Mouse (Mus musculus) heart, embryonic 11.5 days (tissue): Measurements from ENCODE around the gene Synpo2. TPM values are rescaled to one million over a fixed set of nuclear protein-coding genes. Genes with fewer than 3 reads are reported as not detected.
A peak's percentile ranks its signal among the peaks of the same experiment; 100 is the strongest.

ENCODE experiments used
- ATAC-seq: fragments of 200-750 bp; cut with Nextera tagmentation; replicated peaks from 2 replicates; pipeline ENCODE4 v1.8.0; 2017; ENCODE audit warnings: moderate library complexity; ENCODE audit not compliant: insufficient number of reproducible peaks, low FRiP score, low TSS enrichment
- H3K27ac ChIP-seq: fragments of 300-500 bp; sonication (generic); 2 replicates; pipeline ENCODE4 v1.5.1; 2014; ENCODE audit warnings: mild to moderate bottlenecking, low read depth, low read length
- H3K27me3 ChIP-seq: fragments of 300-500 bp; sonication (generic); 2 replicates; pipeline ENCODE4 v1.6.1; 2014; ENCODE audit warnings: mild to moderate bottlenecking, low read length, mixed read lengths; ENCODE audit not compliant: control insufficient read depth, insufficient read depth
- H3K36me3 ChIP-seq: fragments of 300-500 bp; sonication (generic); 2 replicates; pipeline ENCODE4 v1.6.1; 2014; ENCODE audit warnings: mild to moderate bottlenecking, low read length, moderate library complexity, mixed read lengths; ENCODE audit not compliant: control insufficient read depth, insufficient read depth
- H3K4me1 ChIP-seq: fragments of 300-500 bp; sonication (generic); 2 replicates; pipeline ENCODE4 v1.6.1; 2014; ENCODE audit warnings: low read length; ENCODE audit not compliant: control insufficient read depth, insufficient read depth
- H3K4me2 ChIP-seq: fragments of 300-500 bp; sonication (generic); 2 replicates; pipeline ENCODE4 v1.6.1; 2014; ENCODE audit warnings: mild to moderate bottlenecking, moderate library complexity
- H3K4me3 ChIP-seq: fragments of 300-500 bp; sonication (generic); 2 replicates; pipeline ENCODE4 v1.5.1; 2014; ENCODE audit warnings: low read depth, low read length
- H3K9ac ChIP-seq: fragments of 300-500 bp; sonication (generic); 2 replicates; pipeline ENCODE4 v1.6.1; 2014; ENCODE audit warnings: mild to moderate bottlenecking, low read depth, low read length, moderate library complexity
- H3K9me3 ChIP-seq: fragments of 300-500 bp; sonication (generic); replicated peaks from 2 replicates; pipeline ENCODE4 v1.6.1; 2016; ENCODE audit warnings: low read length; ENCODE audit not compliant: control insufficient read depth
- WGBS: fragments of 180-500 bp; shearing (Covaris S2); extraction: QIAGEN DNeasy Blood & Tissue Kit; methylation state at CpG from one replicate; pipeline ENCODE4 v1.1.7; 2014; ENCODE audit not compliant: insufficient replicate concordance; 5-methylcytosine and 5-hydroxymethylcytosine counted together
- polyA plus RNA-seq: library from polyadenylated mRNA; unstranded; fragments of >200 nt; fragmentation: Nextera tagmentation; extraction: Ambion mirVana; gene quantifications from 2 replicates; pipeline ENCODE4 v1.2.1, GENCODE M21; 2014

Synpo2 gene
- polyA plus RNA-seq, 1 experiment from 2014 or later: 21.8 TPM

- no peak overlapping the region for H3K27ac ChIP-seq
- ATAC-seq: no peak
- H3K27me3 ChIP-seq: no peaks in the 10 kb centered on the region
- no peaks in the 10 kb centered on the region for H3K9me3 ChIP-seq
- H3K9ac ChIP-seq: no peak overlapping the region
- H3K4me1 ChIP-seq: no peaks in the 10 kb centered on the region
- no peak overlapping the region for H3K4me3 ChIP-seq
- no peaks in the 10 kb centered on the region for H3K36me3 ChIP-seq
- H3K4me2 ChIP-seq: no peak overlapping the region
Observed at GRCm38 (mm10) chr3:123191602-123192001, 44.3 kb downstream of the Synpo2 start.

GRCm38 (mm10) chr3:123190329-123190728, 45.6 kb downstream of the Synpo2 start:
- Histone ChIP-seq H3K9me3 (no peaks in the 10 kb centered on the region), H3K4me3 (no peak overlapping the region), H3K36me3 (no peaks in the 10 kb centered on the region), H3K27ac (no peak overlapping the region), H3K4me1 (no peaks in the 10 kb centered on the region), H3K4me2 (no peak overlapping the region), H3K27me3 (no peaks in the 10 kb centered on the region), H3K9ac (no peak overlapping the region)
- 0 out of 2 replicates have a peak, but pooled peaks have one; percentile 22 for ATAC-seq
- 51% methylated on average over 6 of the region's 6 CpGs for WGBS

- H3K27ac ChIP-seq: no peak overlapping the region
- no peak for ATAC-seq
- no peaks in the 10 kb centered on the region for H3K9me3 ChIP-seq
- no peaks in the 10 kb centered on the region for H3K36me3 ChIP-seq
- no peak overlapping the region for H3K9ac ChIP-seq
- WGBS: 65% methylated on average over 1 of the region's 1 CpGs
- H3K4me2 ChIP-seq: no peak overlapping the region
- H3K4me3 ChIP-seq: no peak overlapping the region
- no peaks in the 10 kb centered on the region for H3K27me3 ChIP-seq
- H3K4me1 ChIP-seq: no peaks in the 10 kb centered on the region
Observed at GRCm38 (mm10) chr3:123189826-123190225, 46.1 kb downstream of the Synpo2 start.

DNA sequence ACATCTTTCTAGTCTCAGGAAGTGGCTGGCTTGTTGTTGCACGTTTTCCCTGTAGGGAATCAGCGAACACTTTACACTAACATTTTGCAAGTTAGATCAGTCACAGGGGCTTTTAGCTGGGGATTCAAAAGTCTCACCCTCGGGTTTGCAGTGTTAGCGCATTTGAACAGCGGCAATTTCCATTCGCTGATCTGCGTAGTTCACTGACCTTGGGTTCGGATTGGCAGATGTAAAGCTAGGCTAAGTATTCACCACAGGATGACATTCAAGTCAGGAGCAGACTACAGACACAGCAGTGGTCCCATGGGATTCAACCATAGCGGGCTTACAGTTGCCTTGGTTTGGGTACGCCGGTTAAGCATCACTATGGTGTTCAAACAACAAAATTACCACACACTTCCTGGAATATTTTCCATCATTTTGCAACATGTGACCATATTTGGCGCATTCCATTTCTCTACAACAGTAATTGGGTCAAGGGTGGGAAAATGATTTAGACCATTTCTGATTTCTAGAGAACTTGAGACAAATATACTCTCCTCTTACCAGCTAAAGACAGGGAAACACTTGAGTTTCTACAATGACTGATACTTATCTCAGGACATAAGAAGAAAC, 47.2 kb downstream of the Synpo2 start:
- 86% methylated on average over 12 of the region's 12 CpGs for WGBS
- H3K9ac ChIP-seq: no peak overlapping the region
- H3K4me1 ChIP-seq: no peaks in the 10 kb centered on the region
- no peak for ATAC-seq
- H3K27me3 ChIP-seq: no peaks in the 10 kb centered on the region
- H3K27ac ChIP-seq: no peak overlapping the region
- no peaks in the 10 kb centered on the region for H3K36me3 ChIP-seq
- no peaks in the 10 kb centered on the region for H3K9me3 ChIP-seq
- H3K4me3 ChIP-seq: no peak overlapping the region
- no peak overlapping the region for H3K4me2 ChIP-seq

GRCm38 (mm10) chr3:123187370-123188124, 48.4 kb downstream of the Synpo2 start:
- ATAC-seq: no peak
- peak overlapping the region; percentile 29; the same call in 1 of the 2 replicates for H3K27ac ChIP-seq
- WGBS: 70% methylated on average over 15 of the region's 15 CpGs

GRCm38 (mm10) chr3:123185238-123185925, 50.6 kb downstream of the Synpo2 start:
- no peaks in the 10 kb centered on the region for H3K9me3 ChIP-seq
- WGBS: 90% methylated on average over 10 of the region's 10 CpGs
- no peaks in the 10 kb centered on the region for H3K27me3 ChIP-seq
- ATAC-seq: no peak
- H3K36me3 ChIP-seq: no peaks in the 10 kb centered on the region
- no peaks in the 10 kb centered on the region for H3K4me1 ChIP-seq
- H3K4me3 ChIP-seq: no peak overlapping the region
- no peak overlapping the region for H3K4me2 ChIP-seq
- no peak overlapping the region for H3K27ac ChIP-seq
- no peak overlapping the region for H3K9ac ChIP-seq

More at GRCm38 (mm10) chr3:123187370-123188124, 48.4 kb downstream of the Synpo2 start:
- H3K27me3 ChIP-seq: no peaks in the 10 kb centered on the region
- H3K36me3 ChIP-seq: no peaks in the 10 kb centered on the region
- no peak overlapping the region for H3K4me3 ChIP-seq
- no peaks in the 10 kb centered on the region for H3K4me1 ChIP-seq
- H3K4me2 ChIP-seq: no peak overlapping the region
- no peaks in the 10 kb centered on the region for H3K9me3 ChIP-seq
- H3K9ac ChIP-seq: peak overlapping the region; percentile 34; the same call in 1 of the 2 replicates

DNA sequence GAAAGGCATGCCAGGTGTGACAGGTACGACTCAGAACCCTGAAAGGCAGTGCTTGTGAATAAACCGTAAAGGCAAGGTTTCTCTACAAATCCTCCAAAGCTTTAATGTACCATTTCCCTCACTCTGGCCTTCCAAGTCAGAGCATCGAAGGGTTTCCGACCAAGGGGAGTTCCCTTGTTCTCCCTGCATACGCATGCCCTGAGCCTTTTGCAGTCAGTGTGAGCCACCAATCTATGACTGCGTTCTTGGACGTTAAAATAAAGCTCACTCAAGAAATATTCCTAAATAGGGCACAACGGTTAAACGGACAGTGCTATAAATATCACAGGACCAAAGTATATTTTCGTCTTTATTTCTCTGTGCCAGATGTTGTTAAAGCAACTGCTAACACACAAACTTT, 51.7 kb downstream of the Synpo2 start:
- Histone ChIP-seq H3K4me2 (no peak overlapping the region), H3K27ac (no peak overlapping the region), H3K4me1 (no peaks in the 10 kb centered on the region), H3K9ac (no peak overlapping the region), H3K36me3 (no peaks in the 10 kb centered on the region), H3K9me3 (no peaks in the 10 kb centered on the region), H3K27me3 (no peaks in the 10 kb centered on the region), H3K4me3 (no peak overlapping the region)
- no peak for ATAC-seq
- 71% methylated on average over 10 of the region's 10 CpGs for WGBS

DNA sequence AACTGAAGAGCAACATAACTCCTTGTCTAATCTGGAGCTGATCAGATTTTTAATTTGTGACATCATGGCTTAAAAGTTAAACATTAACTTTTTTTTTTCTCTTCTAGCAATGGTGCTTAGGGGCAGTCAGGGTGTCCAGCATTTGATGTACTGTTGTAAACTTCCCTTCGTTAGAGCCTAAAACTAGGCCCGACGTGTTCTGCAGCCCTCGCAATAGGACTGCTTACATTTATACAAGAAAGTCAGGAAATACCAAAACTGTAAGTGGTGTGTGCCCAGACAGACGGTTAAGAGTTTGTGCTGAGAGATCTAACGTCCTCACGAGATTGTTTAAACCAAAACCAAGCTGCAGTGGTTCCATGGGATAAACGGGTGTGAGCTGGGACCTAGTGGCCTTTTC, 56.4 kb downstream of the Synpo2 start:
- WGBS: 66% methylated on average over 8 of the region's 8 CpGs
- Histone ChIP-seq H3K27ac (no peak overlapping the region), H3K4me1 (no peaks in the 10 kb centered on the region; the same call in 1 of the 2 replicates), H3K9ac (no peak overlapping the region), H3K27me3 (no peaks in the 10 kb centered on the region), H3K4me2 (no peak overlapping the region), H3K9me3 (no peaks in the 10 kb centered on the region), H3K36me3 (no peaks in the 10 kb centered on the region), H3K4me3 (no peak overlapping the region)
- no peak for ATAC-seq
